Mouse (Mus musculus): ENCODE data around the gene Nfkb2.

The Nfkb2 gene

GRCm38 (mm10) chr19:46323716-46324115 lies 19.6 kb downstream of the Nfkb2 start:
- no peak for DNase-seq

- DNase-seq: no peak
Measured at GRCm38 (mm10) chr19:46324366-46324765, 20.2 kb downstream of the Nfkb2 start.

GRCm38 (mm10) chr19:46324918-46325317 lies 20.8 kb downstream of the Nfkb2 start:
- no peak for DNase-seq

GRCm38 (mm10) chr19:46326019-46326755 lies 22.1 kb downstream of the Nfkb2 start:
- DNase-seq: no peak

- DNase-seq: peak; percentile 66
Measured at GRCm38 (mm10) chr19:46326756-46327305, 22.7 kb downstream of the Nfkb2 start, which contains the start of gene Psd. Gene Psd, minus strand, starts transcription at chr19:46327156.

- no peak for DNase-seq
Measured at GRCm38 (mm10) chr19:46327531-46328064, 23.5 kb downstream of the Nfkb2 start.

GRCm38 (mm10) chr19:46328081-46329030 lies 24.2 kb downstream of the Nfkb2 start, which contains the start of gene Fbxl15:
Gene Fbxl15, plus strand, starts transcription at chr19:46328184.
- peak; percentile 94 for DNase-seq

- DNase-seq: no peak
Measured at GRCm38 (mm10) chr19:46329031-46329641, 25.0 kb downstream of the Nfkb2 start.

GRCm38 (mm10) chr19:46329951-46330350 lies 25.8 kb downstream of the Nfkb2 start:
- peak; percentile 66 for DNase-seq

GRCm38 (mm10) chr19:46330696-46331095 lies 26.6 kb downstream of the Nfkb2 start:
- DNase-seq: no peak

GRCm38 (mm10) chr19:46331326-46331725 lies 27.2 kb downstream of the Nfkb2 start:
- no peak for DNase-seq

- DNase-seq: no peak
Measured at GRCm38 (mm10) chr19:46331936-46332335, 27.8 kb downstream of the Nfkb2 start.

GRCm38 (mm10) chr19:46332721-46333339 lies 28.7 kb downstream of the Nfkb2 start:
- no peak for DNase-seq

GRCm38 (mm10) chr19:46333906-46334305 lies 29.8 kb downstream of the Nfkb2 start:
- DNase-seq: no peak

GRCm38 (mm10) chr19:46337719-46338330 lies 33.7 kb downstream of the Nfkb2 start:
- DNase-seq: no peak

- DNase-seq: peak; percentile 99
Measured at GRCm38 (mm10) chr19:46338331-46338936, 34.3 kb downstream of the Nfkb2 start, which contains the start of gene Cuedc2. Gene Cuedc2, minus strand, starts transcription at chr19:46338702.

GRCm38 (mm10) chr19:46338942-46339286 lies 34.8 kb downstream of the Nfkb2 start:
- DNase-seq: no peak

- no peak for DNase-seq
Measured at GRCm38 (mm10) chr19:46339287-46339971, 35.3 kb downstream of the Nfkb2 start.

- no peak for DNase-seq
Measured at GRCm38 (mm10) chr19:46344710-46345419, 40.7 kb downstream of the Nfkb2 start.

- DNase-seq: no peak
Measured at GRCm38 (mm10) chr19:46347146-46347545, 43.0 kb downstream of the Nfkb2 start.

Data from thymus, postnatal 14 days (tissue).